Mouse (Mus musculus) liver, adult 2 months (tissue): ENCODE data around the gene Prkag2.

Experiments used
- CTCF ChIP-seq: fragments of 200-500 bp; IDR thresholded peaks from 2 replicates; pipeline ENCODE4 v1.5.1; 2011; ENCODE audit warnings: low read depth, low read length, control low read depth
- POLR2A ChIP-seq: fragments of 200-500 bp; IDR thresholded peaks from 2 replicates; pipeline ENCODE4 v1.6.1; 2011; ENCODE audit warnings: low read length, control low read depth; ENCODE audit not compliant: insufficient read depth; ENCODE audit errors: extremely low read depth

GRCm38 (mm10) chr5:25062506-25063132 is 37.8 kb downstream of the Prkag2 start:
- TF ChIP-seq POLR2A (no peak), CTCF (no peak)
